Mouse (Mus musculus): Measurements from ENCODE around the gene Cdk9.

- no peak for TF ChIP-seq CTCF (IDR thresholded peaks at IDR 0.05; ENCODE audit: control insufficient read depth, insufficient read depth, insufficient read length)
- no peak for TF ChIP-seq USF1 (IDR thresholded peaks at IDR 0.05; ENCODE audit: low read depth)
- TF ChIP-seq MAX (IDR thresholded peaks at IDR 0.05): no peak
Measured at GRCm38 (mm10) chr2:32720053-32720452, 7.2 kb upstream of the Cdk9 start.
